Mouse (Mus musculus): ENCODE results near the gene D830030K20Rik. TPM values are rescaled to one million over a fixed set of nuclear protein-coding genes. Genes with fewer than 3 reads are reported as not detected.
"Not testable (repeated sequence)": the region's sequence is repeated elsewhere in the genome, so short reads cannot be mapped to it uniquely, and the experiment has no call there.

The D830030K20Rik gene
- polyA plus RNA-seq (2014; fragmentation: Nextera tagmentation; extraction: Ambion mirVana): 4.9 and 5.6 TPM in 2 replicates

DNA sequence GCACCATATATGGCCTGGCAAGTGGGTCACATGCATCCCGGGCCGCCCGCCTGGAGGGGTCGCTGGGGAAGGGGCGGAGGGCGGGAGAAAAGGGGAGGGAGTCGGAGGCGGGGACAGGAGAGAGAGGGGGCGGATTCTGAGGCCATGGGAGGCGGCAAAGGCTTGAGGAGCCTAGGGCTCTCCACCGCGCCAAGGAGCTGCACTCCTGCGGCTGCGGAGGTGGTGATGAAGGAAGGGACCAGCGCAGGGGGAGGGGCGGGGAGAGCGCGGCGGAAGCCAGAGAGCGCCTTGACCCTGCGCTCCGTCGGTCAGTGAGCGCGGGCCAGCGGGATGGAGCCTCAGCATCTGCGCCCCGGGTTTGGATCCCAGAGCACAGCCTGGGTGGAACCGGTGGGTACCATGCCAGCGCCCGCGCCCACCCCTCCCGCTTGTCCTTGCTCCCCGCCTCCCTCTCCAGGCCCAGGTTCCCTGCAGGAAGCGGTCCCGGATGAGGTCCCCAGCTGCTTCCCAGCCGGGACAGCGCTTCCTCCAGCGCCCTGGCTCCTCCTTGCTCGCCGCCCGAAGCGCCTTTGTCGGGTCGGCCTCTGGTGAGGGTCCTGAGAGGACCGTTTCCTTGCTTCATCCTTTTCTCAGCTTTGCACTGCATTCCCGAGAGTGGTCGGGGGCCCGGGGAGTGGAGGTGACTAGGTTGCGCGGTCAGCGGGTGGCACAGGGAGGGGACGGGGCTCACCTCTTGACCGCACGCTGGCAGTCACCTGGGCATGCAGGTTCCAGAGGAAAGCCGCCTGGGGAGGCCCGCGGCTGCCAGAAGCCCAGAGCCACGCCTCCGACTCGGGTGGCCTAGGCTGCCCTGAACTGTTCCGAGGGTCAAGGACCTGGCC lies at the start of gene D830030K20Rik:
D830030K20Rik (plus strand) TSS at position 217 of the 881 bp plus-strand sequence.
- not testable (repeated sequence) for ATAC-seq (ENCODE audit: insufficient read depth); H3K36me3 ChIP-seq (ENCODE audit: insufficient read depth); H3K4me1 ChIP-seq (ENCODE audit: insufficient read depth); H3K27ac ChIP-seq (ENCODE audit: low read depth); H3K9me3 ChIP-seq (ENCODE audit: low read depth, low read length); H3K27me3 ChIP-seq (ENCODE audit: insufficient read depth, low read length)
- WGBS: 1% methylated on average over 16 of the region's 62 CpGs
- DNase-seq: peak; percentile 1
- Histone ChIP-seq H3K4me2 (peak within 1 kb of the TSS; percentile 65), H3K4me3 (ENCODE audit: low read depth, low read length) (peak within 1 kb of the TSS; percentile 38), H3K9ac (peak within 1 kb of the TSS; percentile 34)

DNA sequence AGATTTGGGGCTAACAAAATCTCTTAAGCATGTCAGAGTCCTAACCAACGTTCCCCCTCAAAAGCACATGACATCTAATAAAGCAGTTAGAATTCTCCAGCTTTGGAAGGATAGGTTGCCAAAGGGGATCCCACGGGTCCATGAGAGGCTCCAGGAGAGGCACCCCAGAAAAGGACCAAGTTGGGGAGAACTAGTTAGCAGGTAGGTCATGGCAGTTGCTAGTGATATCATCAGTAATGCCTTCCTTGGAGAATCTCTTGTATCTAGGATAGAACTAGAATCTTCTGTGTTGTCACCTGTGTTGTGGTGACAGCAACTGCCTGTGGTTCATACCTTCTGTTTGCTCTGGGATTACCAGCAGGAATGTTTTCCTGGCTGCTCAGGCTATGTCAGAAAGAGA lies 20.3 kb upstream of the D830030K20Rik start, which contains the start of gene Gm5795:
Gm5795 (plus strand) TSS at position 301 of the 400 bp plus-strand sequence.
- H3K9me3 ChIP-seq (ENCODE audit: low read depth, low read length); H3K4me2 ChIP-seq; H3K4me3 ChIP-seq (ENCODE audit: low read depth, low read length); H3K27me3 ChIP-seq (ENCODE audit: insufficient read depth, low read length); H3K27ac ChIP-seq (ENCODE audit: low read depth); DNase-seq; H3K36me3 ChIP-seq (ENCODE audit: insufficient read depth); H3K9ac ChIP-seq; H3K4me1 ChIP-seq (ENCODE audit: insufficient read depth); ATAC-seq (ENCODE audit: insufficient read depth): not testable (repeated sequence)
- WGBS: no CpG with 5 or more reads among the region's 2 CpGs

GRCm38 (mm10) chr14:3209367-3209766 lies 1.1 kb downstream of the D830030K20Rik start:
- H3K9ac ChIP-seq; H3K9me3 ChIP-seq (ENCODE audit: low read depth, low read length); ATAC-seq (ENCODE audit: insufficient read depth); H3K4me1 ChIP-seq (ENCODE audit: insufficient read depth); H3K27ac ChIP-seq (ENCODE audit: low read depth); H3K4me2 ChIP-seq; H3K27me3 ChIP-seq (ENCODE audit: insufficient read depth, low read length); H3K4me3 ChIP-seq (ENCODE audit: low read depth, low read length); H3K36me3 ChIP-seq (ENCODE audit: insufficient read depth): not testable (repeated sequence)
- 7% methylated on average over 9 of the region's 11 CpGs for WGBS
- peak; percentile 56 for TF ChIP-seq CTCF (IDR thresholded peaks at IDR 0.05; ENCODE audit: low read depth)
- DNase-seq: peak; percentile 46

- DNase-seq; H3K27me3 ChIP-seq (ENCODE audit: insufficient read depth, low read length); H3K4me3 ChIP-seq (ENCODE audit: low read depth, low read length); H3K9ac ChIP-seq; H3K4me2 ChIP-seq; H3K4me1 ChIP-seq (ENCODE audit: insufficient read depth); H3K9me3 ChIP-seq (ENCODE audit: low read depth, low read length); ATAC-seq (ENCODE audit: insufficient read depth); H3K27ac ChIP-seq (ENCODE audit: low read depth); H3K36me3 ChIP-seq (ENCODE audit: insufficient read depth): not testable (repeated sequence)
- 86% methylated on average over 2 of the region's 2 CpGs for WGBS
These were observed 54.2 kb downstream of the D830030K20Rik start for GRCm38 (mm10) chr14:3262531-3262930.

Other genes starting within 250 kb of the D830030K20Rik start
- not detected in 2 replicates for gene Gm2888, start 178.5 kb upstream of the D830030K20Rik start, polyA plus RNA-seq (2014; fragmentation: Nextera tagmentation; extraction: Ambion mirVana)
- gene Gm2897, start 159.2 kb upstream of the D830030K20Rik start, polyA plus RNA-seq (2014; fragmentation: Nextera tagmentation; extraction: Ambion mirVana): 1.9 and 2.7 TPM in 2 replicates
- 0.14 TPM in 1 of 2 replicates, not detected in the other for gene Gm10340, start 74.5 kb upstream of the D830030K20Rik start, polyA plus RNA-seq (2014; fragmentation: Nextera tagmentation; extraction: Ambion mirVana)
- gene Gm5795, start 20.2 kb upstream of the D830030K20Rik start, polyA plus RNA-seq (2014; fragmentation: Nextera tagmentation; extraction: Ambion mirVana): not detected in 2 replicates
- not detected in 2 replicates for gene Gm2956, start 124.1 kb downstream of the D830030K20Rik start, polyA plus RNA-seq (2014; fragmentation: Nextera tagmentation; extraction: Ambion mirVana)
- gene Gm10413, start 186.6 kb downstream of the D830030K20Rik start, polyA plus RNA-seq (2014; fragmentation: Nextera tagmentation; extraction: Ambion mirVana): not detected in 2 replicates
- gene Gm10409, start 204.1 kb downstream of the D830030K20Rik start, polyA plus RNA-seq (2014; fragmentation: Nextera tagmentation; extraction: Ambion mirVana): 1.2 and 1.3 TPM in 2 replicates
- gene Gm3005, start 219.6 kb downstream of the D830030K20Rik start, polyA plus RNA-seq (2014; fragmentation: Nextera tagmentation; extraction: Ambion mirVana): 0.59 and 0.64 TPM in 2 replicates
- not detected in 2 replicates for gene Gm10408, start 240.9 kb downstream of the D830030K20Rik start, polyA plus RNA-seq (2014; fragmentation: Nextera tagmentation; extraction: Ambion mirVana)

All from lung, embryonic 14.5 days (tissue).